Mouse (Mus musculus) thymus, postnatal 25 days (tissue): ENCODE measurements at regions not wholly inside any gene's neighbourhood (a gene's known extent, or its start where the extent isn't known, plus 50 kb on each side); places are given as distances from the start of the nearest gene placed in this dataset.

Experiments
- DNase-seq: peaks from one replicate; pipeline ENCODE4 v3.0.0; 2022

GRCm38 (mm10) chr4:89082838-89083237 lies 54.1 kb upstream of the Mtap start:
- no peak for DNase-seq

GRCm38 (mm10) chr4:89078485-89078884 lies 58.4 kb upstream of the Mtap start:
- DNase-seq = no peak

GRCm38 (mm10) chr4:89074705-89075104 lies 62.2 kb upstream of the Mtap start:
- DNase-seq = no peak

GRCm38 (mm10) chr4:89070430-89070829 lies 66.5 kb upstream of the Mtap start:
- no peak for DNase-seq

GRCm38 (mm10) chr4:89064401-89064800 lies 72.5 kb upstream of the Mtap start:
- no peak for DNase-seq

- no peak for DNase-seq
Observed at GRCm38 (mm10) chr4:89062384-89062783, 74.5 kb upstream of the Mtap start.

- no peak for DNase-seq
Observed at GRCm38 (mm10) chr4:89061619-89062018, 75.3 kb upstream of the Mtap start.

- DNase-seq = no peak
Observed at GRCm38 (mm10) chr4:89057573-89057972, 79.3 kb upstream of the Mtap start.

GRCm38 (mm10) chr4:89057135-89057534 lies 79.8 kb upstream of the Mtap start:
- DNase-seq = no peak

- DNase-seq = no peak
Observed at GRCm38 (mm10) chr4:89055969-89056368, 81.0 kb upstream of the Mtap start.

- no peak for DNase-seq
Observed at GRCm38 (mm10) chr4:89053606-89054005, 83.3 kb upstream of the Mtap start.

- no peak for DNase-seq
Observed at GRCm38 (mm10) chr4:89051897-89052296, 85.0 kb upstream of the Mtap start.

- no peak for DNase-seq
Observed at GRCm38 (mm10) chr4:89050551-89051199, 86.2 kb upstream of the Mtap start.

GRCm38 (mm10) chr4:89049592-89050440 lies 87.1 kb upstream of the Mtap start:
- no peak for DNase-seq

GRCm38 (mm10) chr4:89044516-89044915 lies 92.4 kb upstream of the Mtap start:
- DNase-seq = no peak

- DNase-seq = peak; percentile 4
Observed at GRCm38 (mm10) chr4:89043982-89044381, 92.9 kb upstream of the Mtap start.

GRCm38 (mm10) chr4:89040856-89041255 lies 96.1 kb upstream of the Mtap start:
- DNase-seq = no peak

- DNase-seq = no peak
Observed at GRCm38 (mm10) chr4:89038906-89039305, 98.0 kb upstream of the Mtap start.

GRCm38 (mm10) chr4:89038135-89038534 lies 98.8 kb upstream of the Mtap start:
- DNase-seq = no peak

- DNase-seq = no peak
Observed at GRCm38 (mm10) chr4:89034822-89035221, 102.1 kb upstream of the Mtap start.

- no peak for DNase-seq
Observed at GRCm38 (mm10) chr4:89034299-89034698, 102.6 kb upstream of the Mtap start.

- DNase-seq = no peak
Observed at GRCm38 (mm10) chr4:89012681-89013353, 124.1 kb upstream of the Mtap start.

GRCm38 (mm10) chr4:89008561-89008960 lies 128.4 kb upstream of the Mtap start:
- DNase-seq = no peak

- DNase-seq = no peak
Observed at GRCm38 (mm10) chr4:89001470-89001869, 121.5 kb upstream of the Ifne start.
